Mouse (Mus musculus) midbrain, postnatal 0 days (tissue): ENCODE measurements around the gene Lrrc74a. TPM values are rescaled to one million over a fixed set of nuclear protein-coding genes. Genes with fewer than 3 reads are reported as not detected.

Experiments
- ATAC-seq: fragments of 200-750 bp; cut with Nextera tagmentation; 2 replicates; pipeline ENCODE4 v1.8.0; 2017; ENCODE audit warnings: moderate number of reproducible peaks, mild to moderate bottlenecking, moderate TSS enrichment, moderate library complexity; ENCODE audit not compliant: low FRiP score
- DNase-seq: peaks from one replicate; pipeline ENCODE4 v3.0.0-alpha.2; 2015; ENCODE audit warnings: low spot score
- H3K27ac ChIP-seq: fragments of 300-500 bp; sonication (generic); 2 replicates; pipeline ENCODE4 v1.5.1; 2014; ENCODE audit warnings: low read depth, mild to moderate bottlenecking, low read length, mixed read lengths
- H3K27me3 ChIP-seq: fragments of 300-500 bp; sonication (generic); 2 replicates; pipeline ENCODE4 v1.6.1; 2014; ENCODE audit warnings: low read length, control low read depth, mixed read lengths; ENCODE audit not compliant: insufficient read depth
- H3K36me3 ChIP-seq: fragments of 300-500 bp; sonication (generic); 2 replicates; pipeline ENCODE4 v1.6.1; 2014; ENCODE audit warnings: low read length, control low read depth, mixed read lengths; ENCODE audit not compliant: insufficient read depth
- H3K4me1 ChIP-seq: fragments of 300-500 bp; sonication (generic); 2 replicates; pipeline ENCODE4 v1.6.1; 2014; ENCODE audit warnings: mild to moderate bottlenecking, control low read depth, antibody characterized with exemption, low read length, mixed read lengths; ENCODE audit not compliant: insufficient read depth
- H3K4me2 ChIP-seq: fragments of 300-500 bp; sonication (generic); 2 replicates; pipeline ENCODE4 v1.6.1; 2014; ENCODE audit warnings: low read depth, mild to moderate bottlenecking, low read length, mixed read lengths; ENCODE audit not compliant: poor library complexity, severe bottlenecking
- H3K4me3 ChIP-seq: fragments of 300-500 bp; sonication (generic); 2 replicates; pipeline ENCODE4 v1.5.1; 2014; ENCODE audit warnings: low read depth, mild to moderate bottlenecking, low read length, moderate library complexity
- H3K9ac ChIP-seq: fragments of 300-500 bp; sonication (generic); replicated peaks from 2 replicates; pipeline ENCODE4 v1.6.1; 2014; ENCODE audit warnings: mild to moderate bottlenecking, low read length, moderate library complexity, mixed read lengths; ENCODE audit not compliant: poor library complexity, severe bottlenecking
- H3K9me3 ChIP-seq: fragments of 300-500 bp; sonication (generic); 2 replicates; pipeline ENCODE4 v1.6.1; 2016; ENCODE audit warnings: low read length, control low read depth
- CTCF ChIP-seq: IDR thresholded peaks from 2 replicates; pipeline ENCODE4 v1.5.1; 2016; ENCODE audit warnings: antibody characterized with exemption, mild to moderate bottlenecking
- WGBS: fragments of 180-500 bp; shearing (Covaris S2); extraction: QIAGEN DNeasy Blood & Tissue Kit; methylation state at CpG from one replicate; pipeline ENCODE4 v1.1.7; 2014; 5-methylcytosine and 5-hydroxymethylcytosine counted together
- polyA plus RNA-seq: library from polyadenylated mRNA; unstranded; fragments of >200 nt; fragmentation: Nextera tagmentation; extraction: Ambion mirVana; gene quantifications from 2 replicates; pipeline ENCODE4 v1.2.1, GENCODE M21; 2015
- total RNA-seq: library from RNA; depleted of rRNA; stranded (reverse); fragments of >200 nt; gene quantifications from 2 replicates; pipeline ENCODE4 v1.2.3, GENCODE M21; 2014

Lrrc74a gene
- total and polyA plus RNA-seq, 2 experiments from 2014 or later, result not detected

DNA sequence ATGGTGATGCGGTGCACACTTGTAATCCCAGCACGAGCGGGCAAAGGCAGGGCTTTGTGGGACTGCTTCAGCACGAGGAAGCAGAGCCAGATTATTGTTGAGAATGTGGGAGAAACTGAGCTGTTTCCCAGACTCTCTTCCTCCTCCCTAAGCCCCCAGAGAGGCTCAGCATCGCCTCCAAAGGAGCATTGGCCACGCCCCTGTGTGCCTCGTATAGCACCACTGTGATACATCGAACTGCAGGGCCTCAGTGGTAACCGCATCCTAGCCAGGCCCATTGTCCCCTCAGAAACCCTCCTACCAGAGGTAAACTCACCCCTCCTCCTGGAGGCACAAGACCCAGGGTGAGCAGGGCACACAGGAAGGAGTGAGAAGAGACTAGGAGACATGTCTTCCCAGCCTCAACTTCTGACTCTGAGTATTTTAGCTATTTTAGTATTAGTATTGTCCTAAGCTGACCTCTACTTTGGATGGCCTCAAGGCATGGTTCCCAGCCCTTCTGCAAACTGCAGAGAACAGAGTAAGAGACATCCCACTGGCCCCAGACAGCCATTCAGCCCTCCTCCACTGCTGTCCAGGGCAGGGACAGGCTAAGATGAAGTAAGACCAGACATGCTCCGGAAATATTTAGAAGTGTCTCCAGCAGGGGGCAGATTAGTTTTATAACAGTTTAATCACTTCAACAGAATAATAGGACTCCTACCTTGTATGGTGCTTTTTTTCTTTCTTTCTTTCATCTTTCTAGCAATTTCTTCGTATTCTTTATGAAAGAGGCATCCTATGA lies 45.2 kb downstream of the Lrrc74a start:
- H3K9me3 ChIP-seq, result no peaks in the 10 kb centered on the region
- no peak overlapping the region for H3K9ac ChIP-seq
- no peak overlapping the region for H3K4me3 ChIP-seq
- H3K27me3 ChIP-seq, result no peaks in the 10 kb centered on the region
- DNase-seq (peak; percentile 54), ATAC-seq (no peak)
- no peaks in the 10 kb centered on the region for H3K36me3 ChIP-seq
- WGBS, result 45% methylated on average over 11 of the region's 11 CpGs
- H3K27ac ChIP-seq, result no peak overlapping the region
- H3K4me1 ChIP-seq, result no peaks in the 10 kb centered on the region
- peak; percentile 58 for TF ChIP-seq CTCF
- no peak overlapping the region for H3K4me2 ChIP-seq

DNA sequence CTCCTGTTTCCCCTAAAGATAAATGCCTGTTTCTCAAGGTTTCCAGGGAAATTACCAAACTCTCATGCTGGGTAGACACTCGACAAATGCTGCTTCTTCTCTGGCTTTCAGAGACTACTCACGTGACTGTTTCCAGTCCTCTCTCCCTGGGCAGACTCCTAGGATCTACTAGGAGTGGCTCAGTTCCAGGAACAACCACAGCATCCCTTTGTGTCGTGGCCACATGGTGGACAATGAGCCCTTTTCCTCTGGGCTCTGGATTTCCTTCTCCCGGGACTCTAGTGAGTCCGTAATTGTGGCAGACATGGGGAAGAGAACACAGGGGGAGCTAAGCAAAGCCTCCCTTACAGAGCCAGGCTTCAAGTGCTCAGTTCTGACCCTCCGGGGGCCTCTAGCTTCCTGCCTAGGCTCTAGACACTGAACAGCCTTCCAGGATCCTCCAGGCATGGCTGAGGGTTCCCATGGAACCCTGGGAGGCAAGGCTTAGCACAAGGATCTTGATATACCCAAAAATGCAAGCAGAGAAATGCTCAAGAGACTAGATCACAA lies 47.6 kb downstream of the Lrrc74a start:
- Histone ChIP-seq H3K27ac (no peak overlapping the region), H3K9me3 (no peaks in the 10 kb centered on the region), H3K27me3 (no peaks in the 10 kb centered on the region), H3K4me1 (peaks cover 2% of the 10 kb centered on the region; the same call in 1 of the 2 replicates), H3K4me2 (no peak overlapping the region), H3K4me3 (no peak overlapping the region), H3K36me3 (no peaks in the 10 kb centered on the region), H3K9ac (no peak overlapping the region)
- 43% methylated on average over 6 of the region's 6 CpGs for WGBS
- DNase-seq (peak; percentile 80), ATAC-seq (0 out of 2 replicates have a peak, but pooled peaks have one; percentile 69)
- TF ChIP-seq CTCF, result no peak; the same call in 1 of the 2 replicates

DNA sequence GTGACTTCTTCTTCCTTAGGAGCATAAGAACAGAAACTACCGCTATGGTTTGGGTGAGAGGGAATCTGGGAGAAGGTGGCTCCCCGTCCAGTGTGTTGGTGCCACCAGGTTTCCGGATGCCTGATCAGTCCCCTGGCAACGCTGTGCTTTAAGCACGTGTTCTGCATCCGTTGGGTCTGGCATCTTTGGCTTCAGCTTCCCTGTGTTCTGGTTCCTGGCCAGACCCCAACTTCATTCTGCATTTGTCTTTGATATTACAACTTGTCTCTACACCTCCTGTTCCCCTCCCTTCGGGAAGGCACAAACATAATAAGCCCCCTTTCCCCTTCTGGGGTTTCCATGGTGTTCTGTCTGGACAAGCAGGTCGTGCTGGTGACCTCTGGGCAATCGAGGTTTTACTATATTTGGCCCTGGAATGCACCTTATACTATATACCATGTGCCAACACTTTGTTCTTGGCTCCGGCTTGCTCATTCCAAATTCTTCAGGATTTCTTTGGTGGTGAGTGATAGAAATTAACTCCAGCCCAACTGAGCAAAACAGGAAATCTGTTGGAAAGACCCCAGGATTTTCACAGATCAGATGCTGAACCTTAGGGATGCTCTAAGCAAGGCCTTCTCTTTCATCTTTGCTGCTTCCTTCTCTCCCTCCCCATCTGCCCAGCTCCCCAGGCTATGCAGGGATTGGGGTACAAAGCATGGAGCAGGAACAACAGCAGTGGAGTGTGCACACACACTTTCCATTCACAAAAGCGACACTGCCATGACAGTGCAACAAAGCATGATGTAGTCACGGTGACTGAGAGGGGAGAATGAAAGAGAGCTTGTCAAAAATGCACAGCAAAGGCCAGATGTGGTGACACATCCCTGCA lies 52.2 kb downstream of the Lrrc74a start:
- Histone ChIP-seq H3K9me3 (no peaks in the 10 kb centered on the region), H3K4me2 (no peak overlapping the region), H3K36me3 (no peaks in the 10 kb centered on the region), H3K4me1 (peaks cover 10% of the 10 kb centered on the region), H3K27ac (no peak overlapping the region), H3K9ac (no peak overlapping the region), H3K4me3 (no peak overlapping the region), H3K27me3 (no peaks in the 10 kb centered on the region)
- no peak for ATAC-seq
- WGBS, result 14% methylated on average over 12 of the region's 12 CpGs
- peak; percentile 71 for DNase-seq
- TF ChIP-seq CTCF, result no peak

DNA sequence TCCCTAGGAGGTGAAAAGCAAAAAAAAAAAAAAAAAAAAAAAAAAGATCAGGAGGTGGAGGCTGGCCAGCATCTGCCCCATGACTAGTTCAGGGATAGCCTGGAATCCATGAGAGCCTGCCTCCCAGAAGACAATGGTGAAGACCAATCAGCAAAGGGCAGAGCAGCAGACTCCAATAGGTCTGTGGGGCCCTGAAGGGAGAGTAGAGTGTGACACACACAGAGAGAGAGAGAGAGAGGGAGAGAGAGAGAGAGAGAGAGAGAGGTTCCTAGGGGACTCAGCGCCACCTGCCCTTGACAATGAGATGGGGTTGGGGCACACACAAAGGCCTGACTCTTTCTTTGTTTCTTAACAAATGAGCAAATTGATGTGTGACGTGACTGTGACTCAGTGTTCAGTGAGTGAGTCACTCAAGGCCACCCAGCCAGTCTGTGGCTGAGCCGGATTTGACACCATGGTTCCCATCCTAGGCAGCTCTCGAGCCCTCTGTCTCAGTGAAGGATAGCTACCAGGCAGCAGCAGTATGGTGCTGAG lies 52.9 kb downstream of the Lrrc74a start:
- H3K9ac ChIP-seq, result no peak overlapping the region
- no peaks in the 10 kb centered on the region for H3K36me3 ChIP-seq
- no peak overlapping the region for H3K27ac ChIP-seq
- DNase-seq (peak; percentile 29), ATAC-seq (no peak)
- H3K9me3 ChIP-seq, result no peaks in the 10 kb centered on the region
- WGBS, result 33% methylated on average over 4 of the region's 4 CpGs
- H3K4me1 ChIP-seq, result peaks cover 10% of the 10 kb centered on the region
- no peak overlapping the region for H3K4me2 ChIP-seq
- no peak overlapping the region for H3K4me3 ChIP-seq
- H3K27me3 ChIP-seq, result no peaks in the 10 kb centered on the region
- TF ChIP-seq CTCF, result no peak

DNA sequence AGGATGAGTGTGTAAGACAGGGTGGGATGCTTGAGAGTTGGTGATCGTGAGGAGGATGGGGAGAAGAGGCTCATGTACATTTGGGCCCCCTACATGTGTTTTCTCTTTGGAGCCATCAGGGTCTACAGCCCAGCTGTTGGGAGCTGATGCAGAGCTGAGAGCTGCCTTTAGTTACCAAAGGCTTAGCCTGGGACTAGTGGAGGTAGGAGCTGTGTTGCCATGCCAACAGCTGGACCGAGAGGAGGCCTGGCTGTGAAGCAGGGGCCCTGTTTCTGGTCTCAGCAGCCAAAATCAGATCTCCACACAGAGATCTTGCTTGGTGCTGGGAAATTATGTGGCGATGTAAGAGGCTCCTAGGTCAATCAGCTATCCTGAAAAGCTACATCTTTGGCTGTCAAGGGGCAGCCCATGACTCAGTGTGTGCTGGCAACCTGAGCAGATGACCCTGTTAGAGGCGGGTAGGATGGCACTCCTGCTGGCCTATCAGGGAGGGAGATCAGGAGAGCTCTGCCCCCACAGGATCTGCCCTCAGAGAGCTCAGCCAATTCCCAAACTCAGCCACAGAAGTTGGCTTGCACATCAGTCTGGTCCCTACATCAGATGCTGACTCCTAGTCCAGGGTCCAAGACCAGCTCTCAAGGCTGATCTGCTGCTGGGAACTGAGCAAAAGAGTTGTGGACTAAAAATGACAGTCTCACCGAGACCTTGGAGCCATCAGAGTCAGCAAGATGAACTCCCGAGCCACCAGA lies 56.1 kb downstream of the Lrrc74a start:
- Histone ChIP-seq H3K4me2 (no peak overlapping the region), H3K4me1 (peaks cover 10% of the 10 kb centered on the region), H3K4me3 (no peak overlapping the region), H3K9me3 (no peaks in the 10 kb centered on the region), H3K27ac (peak overlapping the region; percentile 63; the same call in 1 of the 2 replicates), H3K36me3 (no peaks in the 10 kb centered on the region), H3K9ac (peak overlapping the region; percentile 29; the same call in 1 of the 2 replicates), H3K27me3 (no peaks in the 10 kb centered on the region)
- TF ChIP-seq CTCF, result no peak
- WGBS, result 27% methylated on average over 6 of the region's 6 CpGs
- ATAC-seq (no peak), DNase-seq (no peak)
